Mouse (Mus musculus) forebrain, embryonic 15.5 days (tissue): ENCODE results near the gene Prkaa2. TPM values are rescaled to one million over a fixed set of nuclear protein-coding genes. Genes with fewer than 3 reads are reported as not detected.

Source experiments
- ATAC-seq: fragments of 200-750 bp; cut with Nextera tagmentation; replicated peaks from 2 replicates; pipeline ENCODE4 v1.8.0; 2017; ENCODE audit warnings: mild to moderate bottlenecking, moderate TSS enrichment, moderate library complexity
- H3K27ac ChIP-seq: fragments of 300-500 bp; sonication (generic); replicated peaks from 2 replicates; pipeline ENCODE4 v1.5.1; 2015; ENCODE audit warnings: mild to moderate bottlenecking, inconsistent platforms
- H3K27me3 ChIP-seq: fragments of 300-500 bp; sonication (generic); 2 replicates; pipeline ENCODE4 v1.6.1; 2015; ENCODE audit warnings: inconsistent platforms
- H3K36me3 ChIP-seq: fragments of 300-500 bp; sonication (generic); 2 replicates; pipeline ENCODE4 v1.6.1; 2015; ENCODE audit warnings: mild to moderate bottlenecking, inconsistent platforms
- H3K4me1 ChIP-seq: fragments of 300-500 bp; sonication (generic); 2 replicates; pipeline ENCODE4 v1.6.1; 2015; ENCODE audit warnings: inconsistent platforms
- H3K4me2 ChIP-seq: fragments of 300-500 bp; sonication (generic); replicated peaks from 2 replicates; pipeline ENCODE4 v1.6.1; 2015; ENCODE audit warnings: mild to moderate bottlenecking, inconsistent platforms
- H3K4me3 ChIP-seq: fragments of 300-500 bp; sonication (generic); 2 replicates; pipeline ENCODE4 v1.5.1; 2015; ENCODE audit warnings: mild to moderate bottlenecking, inconsistent platforms
- H3K9ac ChIP-seq: fragments of 300-500 bp; sonication (generic); replicated peaks from 2 replicates; pipeline ENCODE4 v1.6.1; 2015; ENCODE audit warnings: mild to moderate bottlenecking, inconsistent platforms
- H3K9me3 ChIP-seq: fragments of 300-500 bp; sonication (generic); 2 replicates; pipeline ENCODE4 v1.6.1; 2016; ENCODE audit warnings: inconsistent platforms
- WGBS: fragments of 180-500 bp; shearing (Covaris S2); methylation state at CpG from one replicate; pipeline ENCODE4 v1.1.7; 2015; ENCODE audit warnings: mixed read lengths; 5-methylcytosine and 5-hydroxymethylcytosine counted together
- polyA plus RNA-seq: library from polyadenylated mRNA; unstranded; fragments of >200 nt; fragmentation: Nextera tagmentation; extraction: Ambion mirVana; gene quantifications from 2 replicates; pipeline ENCODE4 v1.2.1, GENCODE M21; 2015

Prkaa2 gene
- polyA plus RNA-seq, 1 experiment from 2014 or later = 11.2 TPM

- Histone ChIP-seq H3K4me2 (no peak overlapping the region), H3K27ac (no peak overlapping the region), H3K36me3 (no peaks in the 10 kb centered on the region), H3K27me3 (no peaks in the 10 kb centered on the region), H3K9ac (no peak overlapping the region), H3K9me3 (no peaks in the 10 kb centered on the region), H3K4me1 (no peaks in the 10 kb centered on the region), H3K4me3 (no peak overlapping the region)
- whole genome bisulfite sequencing = 79% methylated on average over 4 of the region's 4 CpGs
- ATAC-seq = no peak
These were observed 23.8 kb upstream of the Prkaa2 start for GRCm38 (mm10) chr4:105133350-105134050.

- no peak overlapping the region for H3K4me3 ChIP-seq
- H3K9me3 ChIP-seq = no peaks in the 10 kb centered on the region
- no peaks in the 10 kb centered on the region for H3K27me3 ChIP-seq
- WGBS = 77% methylated on average over 9 of the region's 9 CpGs
- H3K9ac ChIP-seq = no peak overlapping the region
- no peaks in the 10 kb centered on the region for H3K4me1 ChIP-seq
- no peaks in the 10 kb centered on the region for H3K36me3 ChIP-seq
- no peak overlapping the region for H3K4me2 ChIP-seq
- H3K27ac ChIP-seq = no peak overlapping the region
- ATAC-seq = no peak
These were observed 22.1 kb upstream of the Prkaa2 start for GRCm38 (mm10) chr4:105131756-105132314.

GRCm38 (mm10) chr4:105129212-105129611 lies 19.5 kb upstream of the Prkaa2 start:
- no peaks in the 10 kb centered on the region for H3K4me1 ChIP-seq
- H3K27ac ChIP-seq = no peak overlapping the region
- no peak overlapping the region for H3K9ac ChIP-seq
- H3K9me3 ChIP-seq = no peaks in the 10 kb centered on the region
- H3K36me3 ChIP-seq = no peaks in the 10 kb centered on the region
- WGBS = 66% methylated on average over 7 of the region's 7 CpGs
- ATAC-seq = no peak
- H3K27me3 ChIP-seq = no peaks in the 10 kb centered on the region
- no peak overlapping the region for H3K4me2 ChIP-seq
- no peak overlapping the region for H3K4me3 ChIP-seq

- Histone ChIP-seq H3K27me3 (no peaks in the 10 kb centered on the region), H3K4me3 (no peak overlapping the region), H3K4me2 (no peak overlapping the region), H3K36me3 (no peaks in the 10 kb centered on the region), H3K4me1 (no peaks in the 10 kb centered on the region), H3K9ac (no peak overlapping the region), H3K27ac (no peak overlapping the region), H3K9me3 (no peaks in the 10 kb centered on the region)
- 50% methylated on average over 8 of the region's 8 CpGs for WGBS
- ATAC-seq = no peak
These were observed 12.7 kb upstream of the Prkaa2 start for GRCm38 (mm10) chr4:105122429-105122828.

- no peak for ATAC-seq
- Histone ChIP-seq H3K4me1 (no peaks in the 10 kb centered on the region), H3K36me3 (no peaks in the 10 kb centered on the region), H3K4me2 (no peak overlapping the region), H3K27me3 (no peaks in the 10 kb centered on the region), H3K9ac (no peak overlapping the region), H3K9me3 (no peaks in the 10 kb centered on the region), H3K4me3 (no peak overlapping the region), H3K27ac (no peak overlapping the region)
- WGBS = 62% methylated on average over 6 of the region's 6 CpGs
These were observed 11.4 kb upstream of the Prkaa2 start for GRCm38 (mm10) chr4:105121081-105121480.

GRCm38 (mm10) chr4:105113468-105113867 lies 3.8 kb upstream of the Prkaa2 start:
- 82% methylated on average over 3 of the region's 3 CpGs for WGBS
- H3K4me1 ChIP-seq = peaks cover 15% of the 10 kb centered on the region
- H3K9me3 ChIP-seq = no peaks in the 10 kb centered on the region
- no peak overlapping the region for H3K4me2 ChIP-seq
- no peak overlapping the region for H3K27ac ChIP-seq
- no peaks in the 10 kb centered on the region for H3K36me3 ChIP-seq
- no peak overlapping the region for H3K4me3 ChIP-seq
- ATAC-seq = no peak
- no peaks in the 10 kb centered on the region for H3K27me3 ChIP-seq
- H3K9ac ChIP-seq = no peak overlapping the region

- no peaks in the 10 kb centered on the region for H3K27me3 ChIP-seq
- H3K9ac ChIP-seq = no peak overlapping the region
- no peak overlapping the region for H3K27ac ChIP-seq
- WGBS = 89% methylated on average over 5 of the region's 5 CpGs
- H3K4me3 ChIP-seq = no peak overlapping the region
- ATAC-seq = no peak
- no peaks in the 10 kb centered on the region for H3K9me3 ChIP-seq
- no peak overlapping the region for H3K4me2 ChIP-seq
- H3K4me1 ChIP-seq = peaks cover 19% of the 10 kb centered on the region
- H3K36me3 ChIP-seq = no peaks in the 10 kb centered on the region
These were observed 3.4 kb upstream of the Prkaa2 start for GRCm38 (mm10) chr4:105113042-105113441.

- Histone ChIP-seq H3K4me3 (no peak overlapping the region), H3K27me3 (no peaks in the 10 kb centered on the region), H3K36me3 (no peaks in the 10 kb centered on the region), H3K4me2 (no peak overlapping the region), H3K27ac (no peak overlapping the region), H3K9me3 (no peaks in the 10 kb centered on the region), H3K9ac (no peak overlapping the region), H3K4me1 (peaks cover 26% of the 10 kb centered on the region)
- WGBS = 91% methylated on average over 11 of the region's 11 CpGs
- ATAC-seq = no peak
These were observed 2.1 kb upstream of the Prkaa2 start for GRCm38 (mm10) chr4:105111770-105112169.

GRCm38 (mm10) chr4:105110684-105111035 lies 970 bp upstream of the Prkaa2 start:
- no peak for ATAC-seq
- H3K4me3 ChIP-seq = peak overlapping the region; percentile 70
- H3K27me3 ChIP-seq = no peaks in the 10 kb centered on the region
- peak overlapping the region; percentile 87 for H3K4me2 ChIP-seq
- H3K27ac ChIP-seq = peak overlapping the region; percentile 81
- peaks cover 26% of the 10 kb centered on the region for H3K4me1 ChIP-seq
- H3K9me3 ChIP-seq = no peaks in the 10 kb centered on the region
- H3K36me3 ChIP-seq = no peaks in the 10 kb centered on the region
- peak overlapping the region; percentile 96 for H3K9ac ChIP-seq
- WGBS = 64% methylated on average over 4 of the region's 4 CpGs

GRCm38 (mm10) chr4:105109990-105110683 lies 447 bp upstream of the Prkaa2 start:
- 3% methylated on average over 24 of the region's 24 CpGs for WGBS
- peak overlapping the region; percentile 70 for H3K4me3 ChIP-seq
- no peaks in the 10 kb centered on the region for H3K36me3 ChIP-seq
- peak overlapping the region; percentile 87 for H3K4me2 ChIP-seq
- peaks cover 26% of the 10 kb centered on the region for H3K4me1 ChIP-seq
- H3K9me3 ChIP-seq = no peaks in the 10 kb centered on the region
- peak overlapping the region; percentile 81 for H3K27ac ChIP-seq
- H3K9ac ChIP-seq = peak overlapping the region; percentile 96
- peak; percentile 84 for ATAC-seq
- no peaks in the 10 kb centered on the region for H3K27me3 ChIP-seq

GRCm38 (mm10) chr4:105108641-105109198 lies 970 bp downstream of the Prkaa2 start:
- no peak for ATAC-seq
- H3K27ac ChIP-seq = no peak overlapping the region

GRCm38 (mm10) chr4:105107943-105108640 lies 1.6 kb downstream of the Prkaa2 start:
- no peaks in the 10 kb centered on the region for H3K9me3 ChIP-seq
- 49% methylated on average over 12 of the region's 12 CpGs for WGBS
- no peak overlapping the region for H3K9ac ChIP-seq
- peak overlapping the region; percentile 70; the same call in 1 of the 2 replicates for H3K4me3 ChIP-seq
- ATAC-seq = no peak
- H3K4me2 ChIP-seq = peak overlapping the region; percentile 87
- H3K36me3 ChIP-seq = no peaks in the 10 kb centered on the region
- H3K27me3 ChIP-seq = no peaks in the 10 kb centered on the region
- peaks cover 26% of the 10 kb centered on the region for H3K4me1 ChIP-seq
- H3K27ac ChIP-seq = no peak overlapping the region

More at GRCm38 (mm10) chr4:105108641-105109198, 970 bp downstream of the Prkaa2 start:
- WGBS = 10% methylated on average over 5 of the region's 5 CpGs
- Histone ChIP-seq H3K4me2 (peak overlapping the region; percentile 87), H3K27me3 (no peaks in the 10 kb centered on the region), H3K36me3 (no peaks in the 10 kb centered on the region), H3K4me3 (peak overlapping the region; percentile 70), H3K4me1 (peaks cover 26% of the 10 kb centered on the region), H3K9ac (peak overlapping the region; percentile 96), H3K9me3 (no peaks in the 10 kb centered on the region)
